Mouse (Mus musculus) liver, adult 2 months (tissue): ENCODE data around the gene Ubxn4. TPM values are rescaled to one million over a fixed set of nuclear protein-coding genes. Genes with fewer than 3 reads are reported as not detected.

Source experiments
- DNase-seq: peaks from one replicate; pipeline ENCODE4 v3.0.0-alpha.2; 2011; ENCODE audit warnings: low read depth, low spot score; ENCODE audit errors: extremely low read depth
- H3K27ac ChIP-seq: fragments of 200-500 bp; replicated peaks from 2 replicates; pipeline ENCODE4 v1.5.1; 2012; ENCODE audit warnings: low read depth, mild to moderate bottlenecking, control low read depth, inconsistent platforms, low read length; ENCODE audit not compliant: insufficient read depth
- H3K27me3 ChIP-seq: fragments of 200-500 bp; 2 replicates; pipeline ENCODE4 v1.6.1; 2012; ENCODE audit warnings: mild to moderate bottlenecking, moderate library complexity, low read length, inconsistent platforms; ENCODE audit not compliant: control insufficient read depth, insufficient read depth
- H3K36me3 ChIP-seq: fragments of 200-500 bp; 2 replicates; pipeline ENCODE4 v1.6.1; 2012; ENCODE audit warnings: low read length, inconsistent platforms; ENCODE audit not compliant: control insufficient read depth, insufficient read depth
- H3K4me1 ChIP-seq: fragments of 200-500 bp; 2 replicates; pipeline ENCODE4 v1.6.1; 2011; ENCODE audit warnings: low read length; ENCODE audit not compliant: control insufficient read depth, insufficient read depth
- H3K4me3 ChIP-seq: fragments of 200-500 bp; 2 replicates; pipeline ENCODE4 v1.5.1; 2011; ENCODE audit warnings: low read depth, mild to moderate bottlenecking, control low read depth, low read length, moderate library complexity; ENCODE audit not compliant: insufficient read depth
- H3K79me2 ChIP-seq: fragments of 200-500 bp; 2 replicates; pipeline ENCODE4 v1.6.1; 2012; ENCODE audit warnings: inconsistent platforms, mild to moderate bottlenecking, low read length, moderate library complexity; ENCODE audit not compliant: control insufficient read depth, insufficient read depth
- H3K9ac ChIP-seq: fragments of 200-500 bp; 2 replicates; pipeline ENCODE4 v1.6.1; 2012; ENCODE audit warnings: low read depth, mild to moderate bottlenecking, control low read depth, inconsistent platforms, low read length
- CTCF ChIP-seq: fragments of 200-500 bp; IDR thresholded peaks from 2 replicates; pipeline ENCODE4 v1.5.1; 2011; ENCODE audit warnings: low read depth, low read length, control low read depth
- POLR2A ChIP-seq: fragments of 200-500 bp; IDR thresholded peaks from 2 replicates; pipeline ENCODE4 v1.6.1; 2011; ENCODE audit warnings: low read length, control low read depth; ENCODE audit not compliant: insufficient read depth; ENCODE audit errors: extremely low read depth
- WGBS: fragments of 180-500 bp; shearing (Covaris S2); methylation state at CpG from one replicate; pipeline ENCODE4 v1.1.7; 2018; 5-methylcytosine and 5-hydroxymethylcytosine counted together
- polyA plus RNA-seq: library from polyadenylated mRNA; depleted of rRNA; stranded (reverse); fragments of >200 nt; gene quantifications from 2 replicates; pipeline ENCODE4 v1.2.3, GENCODE M21; 2012; rRNA removed
- total RNA-seq: library from RNA; depleted of rRNA; stranded (reverse); fragments of >200 nt; gene quantifications from 2 replicates; pipeline ENCODE4 v1.2.3, GENCODE M21; 2014; rRNA removed

Gene Ubxn4
- total and polyA plus RNA-seq, 2 experiments, result 26.2 to 41.0 TPM

- no peak for TF ChIP-seq CTCF
- TF ChIP-seq POLR2A, result no peak
- Histone ChIP-seq H3K9ac (no peak overlapping the region), H3K27ac (no peak overlapping the region), H3K36me3 (no peaks in the 10 kb centered on the region), H3K4me3 (no peak overlapping the region), H3K4me1 (no peaks in the 10 kb centered on the region), H3K79me2 (no peaks in the 10 kb centered on the region), H3K27me3 (no peaks in the 10 kb centered on the region)
- WGBS, result 84% methylated on average over 8 of the region's 8 CpGs
- DNase-seq, result no peak
Measured at GRCm38 (mm10) chr1:128323026-128323643, 79.4 kb downstream of the Ubxn4 start.

GRCm38 (mm10) chr1:128324776-128325175 is 81.0 kb downstream of the Ubxn4 start:
- no peaks in the 10 kb centered on the region for H3K4me1 ChIP-seq
- no peak overlapping the region for H3K9ac ChIP-seq

GRCm38 (mm10) chr1:128327165-128327564 is 83.4 kb downstream of the Ubxn4 start:
- no peaks in the 10 kb centered on the region for H3K79me2 ChIP-seq
- no peak for DNase-seq
- peaks cover 1% of the 10 kb centered on the region; the same call in 1 of the 2 replicates for H3K36me3 ChIP-seq
- TF ChIP-seq CTCF (no peak), POLR2A (no peak)
- no peaks in the 10 kb centered on the region for H3K27me3 ChIP-seq
- 76% methylated on average over 1 of the region's 1 CpGs for WGBS
- no peaks in the 10 kb centered on the region for H3K4me1 ChIP-seq
- H3K9ac ChIP-seq, result no peak overlapping the region
- no peak overlapping the region for H3K4me3 ChIP-seq
- H3K27ac ChIP-seq, result no peak overlapping the region

More at GRCm38 (mm10) chr1:128324776-128325175, 81.0 kb downstream of the Ubxn4 start:
- TF ChIP-seq POLR2A (no peak), CTCF (no peak)
- Histone ChIP-seq H3K4me3 (no peak overlapping the region), H3K79me2 (no peaks in the 10 kb centered on the region), H3K36me3 (no peaks in the 10 kb centered on the region), H3K27ac (no peak overlapping the region), H3K27me3 (no peaks in the 10 kb centered on the region)
- no peak for DNase-seq
- 90% methylated on average over 2 of the region's 2 CpGs for WGBS

DNA sequence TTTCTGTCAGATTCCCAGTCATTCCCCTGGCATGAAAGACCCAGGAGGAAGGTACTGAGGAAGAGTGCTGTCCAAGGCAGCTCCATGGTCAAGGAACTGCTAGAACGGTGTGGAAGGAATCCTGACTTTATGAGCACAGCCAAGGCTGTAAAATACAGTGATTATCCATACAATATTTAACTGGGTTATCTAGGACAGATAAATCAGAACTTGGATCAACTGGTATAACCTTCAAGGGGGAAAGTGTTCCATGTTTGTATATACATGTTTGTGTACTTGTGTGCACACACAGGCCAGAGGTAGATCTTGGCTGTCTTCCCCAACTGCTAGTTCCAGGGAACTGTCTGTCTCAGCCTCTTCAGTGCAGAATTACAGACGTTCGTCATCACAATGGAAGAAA is 84.5 kb downstream of the Ubxn4 start, which contains the start of gene Lct:
Lct (minus strand) TSS at position 101 of the 400 bp plus-strand sequence.
- H3K27me3 ChIP-seq, result no peaks in the 10 kb centered on the region
- 86% methylated on average over 3 of the region's 3 CpGs for WGBS
- no peaks in the 10 kb centered on the region for H3K79me2 ChIP-seq
- no peak within 1 kb of the TSS for H3K9ac ChIP-seq
- TF ChIP-seq CTCF (no peak), POLR2A (no peak)
- no peak within 1 kb of the TSS for H3K27ac ChIP-seq
- DNase-seq, result no peak
- H3K4me3 ChIP-seq, result no peak within 1 kb of the TSS
- peaks cover 8% of the 10 kb centered on the region; the same call in 1 of the 2 replicates for H3K36me3 ChIP-seq
- no peaks in the 10 kb centered on the region for H3K4me1 ChIP-seq

Other genes with a start within 250 kb of the Ubxn4 start
- gene Zranb3, start 140.9 kb upstream of the Ubxn4 start, total RNA-seq, result 3.3 and 4.8 TPM in 2 replicates
- gene Zranb3, start 140.9 kb upstream of the Ubxn4 start, polyA plus RNA-seq, result 0.68 and 0.70 TPM in 2 replicates
- gene R3hdm1, start 140.7 kb upstream of the Ubxn4 start, total RNA-seq, result 16.8 and 18.1 TPM in 2 replicates
- gene R3hdm1, start 140.7 kb upstream of the Ubxn4 start, polyA plus RNA-seq, result 10.2 and 13.1 TPM in 2 replicates
- 0.07 TPM in 1 of 2 replicates, not detected in the other for gene Lct, start 84.4 kb downstream of the Ubxn4 start, total RNA-seq
- not detected in 2 replicates for gene Lct, start 84.4 kb downstream of the Ubxn4 start, polyA plus RNA-seq
- 7.1 and 16.3 TPM in 2 replicates for gene Mcm6, start 115.7 kb downstream of the Ubxn4 start, total RNA-seq
- gene Mcm6, start 115.7 kb downstream of the Ubxn4 start, polyA plus RNA-seq, result 1.7 and 2.1 TPM in 2 replicates
- 81.0 and 104 TPM in 2 replicates for gene Dars, start 173.4 kb downstream of the Ubxn4 start, total RNA-seq
- gene Dars, start 173.4 kb downstream of the Ubxn4 start, polyA plus RNA-seq, result 12.6 and 14.7 TPM in 2 replicates